Mouse (Mus musculus) heart, postnatal 0 days (tissue): ENCODE data around the gene Erbb4. TPM values are rescaled to one million over a fixed set of nuclear protein-coding genes. Genes with fewer than 3 reads are reported as not detected.

ENCODE experiments used
- ATAC-seq: fragments of 200-750 bp; cut with Nextera tagmentation; 2 replicates; pipeline ENCODE4 v1.8.0; 2017; ENCODE audit warnings: low read depth, moderate number of reproducible peaks, moderate library complexity; ENCODE audit not compliant: insufficient read depth
- DNase-seq: peaks from one replicate; pipeline ENCODE4 v3.0.0-alpha.2; 2016; ENCODE audit warnings: low spot score
- H3K27ac ChIP-seq: fragments of 300-500 bp; sonication (generic); 2 replicates; pipeline ENCODE4 v1.5.1; 2014; ENCODE audit warnings: low read depth, mild to moderate bottlenecking
- H3K27me3 ChIP-seq: fragments of 300-500 bp; sonication (generic); 2 replicates; pipeline ENCODE4 v1.6.1; 2014; ENCODE audit warnings: low read length, mixed read lengths; ENCODE audit not compliant: control insufficient read depth, insufficient read depth
- H3K36me3 ChIP-seq: fragments of 300-500 bp; sonication (generic); replicated peaks from 2 replicates; pipeline ENCODE4 v1.6.1; 2014; ENCODE audit warnings: low read length, mixed read lengths; ENCODE audit not compliant: control insufficient read depth, insufficient read depth
- H3K4me1 ChIP-seq: fragments of 300-500 bp; sonication (generic); 2 replicates; pipeline ENCODE4 v1.6.1; 2014; ENCODE audit warnings: antibody characterized with exemption; ENCODE audit not compliant: control insufficient read depth, insufficient read depth
- H3K4me2 ChIP-seq: fragments of 300-500 bp; sonication (generic); 2 replicates; pipeline ENCODE4 v1.6.1; 2014; ENCODE audit warnings: low read depth, mild to moderate bottlenecking, low read length, moderate library complexity
- H3K4me3 ChIP-seq: fragments of 300-500 bp; sonication (generic); 2 replicates; pipeline ENCODE4 v1.5.1; 2014; ENCODE audit warnings: low read depth, low read length
- H3K9ac ChIP-seq: fragments of 300-500 bp; sonication (generic); replicated peaks from 2 replicates; pipeline ENCODE4 v1.6.1; 2014; ENCODE audit warnings: low read depth, low read length, mixed read lengths
- H3K9me3 ChIP-seq: fragments of 300-500 bp; sonication (generic); replicated peaks from 2 replicates; pipeline ENCODE4 v1.6.1; 2016; ENCODE audit warnings: low read length; ENCODE audit not compliant: control insufficient read depth
- CTCF ChIP-seq: IDR thresholded peaks from 2 replicates; pipeline ENCODE4 v1.5.1; 2016; ENCODE audit warnings: antibody characterized with exemption, control low read depth, low read depth
- EP300 ChIP-seq: IDR thresholded peaks from 2 replicates; pipeline ENCODE4 v1.6.1; 2016; ENCODE audit warnings: antibody characterized with exemption, low read depth
- WGBS: fragments of 180-500 bp; shearing (Covaris S2); extraction: QIAGEN DNeasy Blood & Tissue Kit; methylation state at CpG from one replicate; pipeline ENCODE4 v1.1.7; 2014; 5-methylcytosine and 5-hydroxymethylcytosine counted together
- polyA plus RNA-seq: library from polyadenylated mRNA; unstranded; fragments of >200 nt; fragmentation: Nextera tagmentation; extraction: Ambion mirVana; gene quantifications from 2 replicates; pipeline ENCODE4 v1.2.1, GENCODE M21; 2015
- total RNA-seq: library from RNA; depleted of rRNA; stranded (reverse); fragments of >200 nt; gene quantifications from 2 replicates; pipeline ENCODE4 v1.2.3, GENCODE M21; 2014; ENCODE audit warnings: low replicate concordance

Erbb4 gene
- total and polyA plus RNA-seq, 2 experiments from 2014 or later: 3.8 to 20.0 TPM

DNA sequence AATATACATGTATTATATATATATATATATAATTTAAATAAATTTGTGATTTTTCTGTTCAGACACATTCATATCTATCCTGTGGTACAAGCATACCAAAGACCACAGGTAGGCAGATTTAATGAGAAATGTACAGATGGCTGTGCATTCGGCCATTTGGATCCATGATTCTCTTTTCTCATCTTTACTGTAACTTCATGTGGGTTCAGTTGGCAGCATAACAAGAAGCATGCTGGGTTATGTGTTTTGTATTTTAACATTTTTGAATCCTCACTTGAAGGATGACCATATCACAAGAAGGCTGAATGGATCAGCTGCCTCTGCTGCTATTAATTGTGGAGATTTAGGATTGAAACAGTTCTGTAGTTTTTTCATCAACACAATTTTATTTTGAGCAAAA, 656.6 kb downstream of the Erbb4 start:
- H3K9ac ChIP-seq: no peak overlapping the region
- 69% methylated on average over 1 of the region's 1 CpGs for WGBS
- no peak overlapping the region for H3K4me3 ChIP-seq
- no peaks in the 10 kb centered on the region for H3K9me3 ChIP-seq
- no peaks in the 10 kb centered on the region for H3K27me3 ChIP-seq
- no peak for DNase-seq
- ATAC-seq: no peak
- H3K27ac ChIP-seq: no peak overlapping the region
- H3K4me2 ChIP-seq: no peak overlapping the region
- H3K4me1 ChIP-seq: no peaks in the 10 kb centered on the region
- no peaks in the 10 kb centered on the region for H3K36me3 ChIP-seq
- TF ChIP-seq CTCF (no peak), EP300 (no peak)

DNA sequence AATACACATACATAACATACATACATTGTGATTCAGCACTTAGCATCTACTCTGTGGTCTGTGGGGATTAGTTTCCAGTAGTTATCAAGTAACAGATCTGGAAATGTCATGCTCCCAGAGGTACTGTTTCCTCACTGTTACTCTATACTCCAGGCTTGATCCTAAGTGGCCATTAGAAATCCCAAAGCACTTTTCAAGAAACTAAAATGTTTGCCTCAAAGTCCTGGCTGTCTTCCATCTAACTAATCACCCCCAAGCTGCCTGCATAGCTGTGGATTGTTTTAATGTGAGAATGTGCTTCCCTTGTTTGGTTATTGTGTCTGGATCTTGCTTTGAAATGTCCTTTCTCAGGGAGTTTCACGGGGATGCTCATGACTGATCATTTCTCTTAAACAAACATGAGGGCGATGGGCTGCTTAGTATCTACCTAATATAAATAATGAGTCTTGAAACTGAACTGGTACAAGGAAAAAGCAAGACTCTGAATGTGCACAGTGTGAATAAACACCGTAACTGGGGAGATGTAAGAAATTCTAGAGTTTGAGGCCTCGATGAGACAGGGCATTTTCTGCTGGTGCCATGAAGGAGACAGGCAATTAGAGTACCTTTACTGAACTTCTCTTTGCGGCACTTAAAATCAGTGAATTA, 683.4 kb downstream of the Erbb4 start:
- H3K27ac ChIP-seq: no peak overlapping the region
- no peaks in the 10 kb centered on the region for H3K27me3 ChIP-seq
- H3K36me3 ChIP-seq: no peaks in the 10 kb centered on the region
- DNase-seq: no peak
- no peaks in the 10 kb centered on the region for H3K9me3 ChIP-seq
- 78% methylated on average over 5 of the region's 5 CpGs for WGBS
- H3K4me2 ChIP-seq: no peak overlapping the region
- ATAC-seq: no peak
- H3K9ac ChIP-seq: no peak overlapping the region
- TF ChIP-seq CTCF (no peak), EP300 (no peak)
- no peak overlapping the region for H3K4me3 ChIP-seq
- no peaks in the 10 kb centered on the region for H3K4me1 ChIP-seq

GRCm38 (mm10) chr1:68401204-68401603, 706.7 kb downstream of the Erbb4 start:
- no peak overlapping the region for H3K4me2 ChIP-seq
- H3K9me3 ChIP-seq: no peaks in the 10 kb centered on the region
- DNase-seq: no peak
- 70% methylated on average over 4 of the region's 4 CpGs for WGBS
- H3K36me3 ChIP-seq: no peaks in the 10 kb centered on the region
- no peak overlapping the region for H3K9ac ChIP-seq
- no peaks in the 10 kb centered on the region for H3K27me3 ChIP-seq
- TF ChIP-seq EP300: no peak
- no peak for TF ChIP-seq CTCF
- no peak for ATAC-seq
- H3K4me3 ChIP-seq: no peak overlapping the region
- no peaks in the 10 kb centered on the region for H3K4me1 ChIP-seq
- no peak overlapping the region for H3K27ac ChIP-seq

- 22% methylated on average over 2 of the region's 2 CpGs for WGBS
- Histone ChIP-seq H3K9ac (no peak overlapping the region), H3K27ac (no peak overlapping the region), H3K4me3 (no peak overlapping the region), H3K27me3 (no peaks in the 10 kb centered on the region), H3K9me3 (no peaks in the 10 kb centered on the region), H3K4me1 (no peaks in the 10 kb centered on the region), H3K4me2 (no peak overlapping the region), H3K36me3 (no peaks in the 10 kb centered on the region)
- no peak for DNase-seq
- TF ChIP-seq EP300: no peak
- TF ChIP-seq CTCF: no peak
- ATAC-seq: no peak
Measured at GRCm38 (mm10) chr1:68371531-68371930, 736.3 kb downstream of the Erbb4 start.

GRCm38 (mm10) chr1:68333714-68334113, 774.1 kb downstream of the Erbb4 start:
- Histone ChIP-seq H3K4me3 (no peak overlapping the region), H3K36me3 (no peaks in the 10 kb centered on the region), H3K9me3 (no peaks in the 10 kb centered on the region), H3K4me2 (no peak overlapping the region), H3K27ac (no peak overlapping the region), H3K9ac (no peak overlapping the region), H3K4me1 (no peaks in the 10 kb centered on the region), H3K27me3 (no peaks in the 10 kb centered on the region)
- WGBS: 57% methylated on average over 2 of the region's 2 CpGs
- no peak for DNase-seq
- ATAC-seq: no peak
- no peak for TF ChIP-seq EP300
- TF ChIP-seq CTCF: no peak

DNA sequence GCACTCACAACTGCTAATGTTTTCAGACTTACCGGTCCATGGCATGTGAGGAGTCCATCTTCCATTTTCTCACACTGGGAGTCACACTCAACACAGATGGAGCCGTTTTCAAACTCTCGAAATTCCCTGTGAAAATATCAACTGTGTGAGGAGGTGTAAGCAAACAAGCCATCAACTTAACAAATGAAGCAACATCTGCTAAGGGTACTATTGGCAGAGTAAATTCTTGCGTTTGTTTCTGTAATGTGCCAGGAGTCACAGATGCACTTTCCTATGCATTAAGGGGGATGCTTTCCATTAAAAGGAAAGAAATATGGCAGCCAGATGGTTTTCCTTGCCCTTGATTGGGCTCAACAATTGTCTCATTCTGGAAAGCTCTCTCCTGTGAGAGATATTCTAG, 802.0 kb downstream of the Erbb4 start:
- H3K4me2 ChIP-seq: no peak overlapping the region
- no peak overlapping the region for H3K9ac ChIP-seq
- 82% methylated on average over 4 of the region's 4 CpGs for WGBS
- ATAC-seq (no peak), DNase-seq (no peak)
- no peaks in the 10 kb centered on the region for H3K9me3 ChIP-seq
- no peak overlapping the region for H3K27ac ChIP-seq
- no peak for TF ChIP-seq EP300
- TF ChIP-seq CTCF: no peak
- H3K4me1 ChIP-seq: no peaks in the 10 kb centered on the region
- no peaks in the 10 kb centered on the region for H3K36me3 ChIP-seq
- H3K27me3 ChIP-seq: no peaks in the 10 kb centered on the region
- no peak overlapping the region for H3K4me3 ChIP-seq
